Mouse (Mus musculus) E14TG2a.4 (cell line): ENCODE measurements around the gene Cryz.

ENCODE experiments used
- CTCF ChIP-seq: conservative IDR thresholded peaks from 2 replicates; pipeline ENCODE4 v1.5.1; 2014; ENCODE audit warnings: low read length
- NANOG ChIP-seq: IDR thresholded peaks from 2 replicates; pipeline ENCODE4 v1.6.1; 2014; ENCODE audit warnings: borderline replicate concordance, low read length, mixed read lengths
- POU5F1 ChIP-seq: IDR thresholded peaks from 2 replicates; pipeline ENCODE4 v1.6.1; 2014; ENCODE audit warnings: low read length, borderline replicate concordance

- peak; percentile 83 for TF ChIP-seq CTCF
- no peak for TF ChIP-seq POU5F1
- no peak for TF ChIP-seq NANOG
Observed at GRCm38 (mm10) chr3:154596488-154596933, at the start of gene Cryz.
